ENCODE assay signal across 24 mouse cellular contexts in genomic region chr2:76434224-76434623, GRCm38 (mm10). TPM values are rescaled to one million over a fixed set of nuclear protein-coding genes. Genes with fewer than 3 reads are reported as not detected.
DNase-seq lines count a peak whose midpoint lies in the region; ATAC-seq and TF ChIP-seq lines count a peak whose summit lies in the region.
"Had no signal": no experiment of that assay in that cellular context is flagged by ENCODE, and none has a peak within 500 bp of the region (broad histone marks: within the 10 kb centered on the region; RNA-seq: fewer than 3 reads in every experiment).

No protein-coding gene starts in this region.

- H3K36me3 ChIP-seq in kidney, embryonic 14.5 days (ENCODE audit: control insufficient read depth, insufficient read depth, low read length) = no peaks in the 10 kb centered on the region
- H3K36me3 ChIP-seq in kidney, postnatal 0 days (ENCODE audit: insufficient read depth, low read length) = no peaks in the 10 kb centered on the region
- H3K36me3 ChIP-seq in lung, embryonic 16.5 days (ENCODE audit: control insufficient read depth, insufficient read depth, low read length) = no peaks in the 10 kb centered on the region
- no peaks in the 10 kb centered on the region for H3K36me3 ChIP-seq in hindbrain, embryonic 16.5 days (ENCODE audit: control insufficient read depth, insufficient read depth, low read length)
- H3K36me3 ChIP-seq: embryonic facial prominence, embryonic 12.5 days; heart, embryonic 15.5 days; limb, embryonic 10.5 days; lung, embryonic 15.5 days; neural tube, embryonic 15.5 days had no signal

- H3K27me3 ChIP-seq in kidney, embryonic 14.5 days (ENCODE audit: control insufficient read depth, insufficient read depth, low read length) = no peaks in the 10 kb centered on the region
- H3K27me3 ChIP-seq in kidney, postnatal 0 days (ENCODE audit: insufficient read depth, low read length) = no peaks in the 10 kb centered on the region
- H3K27me3 ChIP-seq in lung, embryonic 16.5 days (ENCODE audit: control insufficient read depth, insufficient read depth, low read depth, low read length) = no peaks in the 10 kb centered on the region
- H3K27me3 ChIP-seq in hindbrain, embryonic 16.5 days (replicated peaks; ENCODE audit: control insufficient read depth, insufficient read depth, low read length) = no peaks in the 10 kb centered on the region
- H3K27me3 ChIP-seq: CH12.LX; embryonic facial prominence, embryonic 12.5 days; forebrain, embryonic 13.5 days; heart, embryonic 15.5 days; lung, embryonic 15.5 days; neural tube, embryonic 15.5 days had no signal

- WGBS in kidney, embryonic 14.5 days = 64% methylated on average over 7 of the region's 7 CpGs
- WGBS in kidney, postnatal 0 days = 48% methylated on average over 7 of the region's 7 CpGs
- 45% methylated on average over 7 of the region's 7 CpGs for WGBS in lung, embryonic 16.5 days
- 81% methylated on average over 7 of the region's 7 CpGs for WGBS in hindbrain, embryonic 16.5 days

- no peak overlapping the region for H3K9ac ChIP-seq in kidney, embryonic 14.5 days (ENCODE audit: low read depth, low read length)
- no peak overlapping the region for H3K9ac ChIP-seq in kidney, postnatal 0 days (ENCODE audit: low read depth, low read length)
- H3K9ac ChIP-seq in lung, embryonic 16.5 days (ENCODE audit: low read length) = no peak overlapping the region
- no peak overlapping the region for H3K9ac ChIP-seq in hindbrain, embryonic 16.5 days (ENCODE audit: low read depth, low read length)
- H3K9ac ChIP-seq: embryonic facial prominence, embryonic 12.5 days; forebrain, embryonic 13.5 days; heart, embryonic 15.5 days; lung, embryonic 15.5 days; neural tube, embryonic 15.5 days had no signal

- TF ChIP-seq CTCF in kidney, postnatal 0 days (IDR thresholded peaks at IDR 0.05; ENCODE audit: low read depth) = no peak

- DNase-seq in kidney, adult 11 months = peak; percentile 90
- peak; percentile 39 for DNase-seq in kidney, postnatal 0 days (ENCODE audit: low spot score)
- peak; percentile 83 for DNase-seq in yolk sac, embryonic 10.5 days (ENCODE audit: low spot score)
- no peak for DNase-seq in adrenal gland, adult 8-10 months
- DNase-seq in right cerebral cortex, postnatal 4 days = no peak
- DNase-seq: cerebellum, adult 8-10 months; heart, adult 18-20 months; heart, postnatal 4 days; right cerebral cortex, postnatal 14 days; thymus, adult 2 months had no signal

- H3K4me3 ChIP-seq in kidney, embryonic 14.5 days (ENCODE audit: low read length) = no peak overlapping the region
- H3K4me3 ChIP-seq in kidney, postnatal 0 days (replicated peaks; ENCODE audit: low read depth, low read length) = no peak overlapping the region
- no peak overlapping the region for H3K4me3 ChIP-seq in lung, embryonic 16.5 days (ENCODE audit: low read length)
- no peak overlapping the region for H3K4me3 ChIP-seq in hindbrain, embryonic 16.5 days (ENCODE audit: low read length)
- H3K4me3 ChIP-seq: embryonic facial prominence, embryonic 12.5 days; erythroblast, embryonic 14.5 days; forebrain, embryonic 13.5 days; heart, embryonic 15.5 days; limb, embryonic 10.5 days; lung, embryonic 15.5 days; neural tube, embryonic 15.5 days had no signal

- no peak overlapping the region for H3K4me2 ChIP-seq in kidney, embryonic 14.5 days (replicated peaks; ENCODE audit: low read depth, low read length)
- H3K4me2 ChIP-seq in kidney, postnatal 0 days (ENCODE audit: low read length) = no peak overlapping the region
- H3K4me2 ChIP-seq in lung, embryonic 16.5 days (ENCODE audit: low read depth, low read length) = no peak overlapping the region
- no peak overlapping the region for H3K4me2 ChIP-seq in hindbrain, embryonic 16.5 days (ENCODE audit: low read length)
- H3K4me2 ChIP-seq: embryonic facial prominence, embryonic 12.5 days; forebrain, embryonic 13.5 days; heart, embryonic 15.5 days; lung, embryonic 15.5 days; neural tube, embryonic 15.5 days had no signal

- H3K27ac ChIP-seq in kidney, embryonic 14.5 days (ENCODE audit: low read depth, low read length) = no peak overlapping the region
- peak overlapping the region; percentile 60; the same call in 1 of the 2 replicates for H3K27ac ChIP-seq in kidney, postnatal 0 days
- no peak overlapping the region for H3K27ac ChIP-seq in lung, embryonic 16.5 days (ENCODE audit: low read length)
- H3K27ac ChIP-seq in hindbrain, embryonic 16.5 days (ENCODE audit: low read depth, low read length) = no peak overlapping the region
- H3K27ac ChIP-seq: embryonic facial prominence, embryonic 12.5 days; forebrain, embryonic 13.5 days; heart, embryonic 15.5 days; hindbrain, postnatal 0 days; limb, embryonic 10.5 days; lung, embryonic 15.5 days; neural tube, embryonic 15.5 days had no signal

- no peak for ATAC-seq in kidney, embryonic 14.5 days (ENCODE audit: low FRiP score, low TSS enrichment)
- peak; percentile 83 for ATAC-seq in kidney, postnatal 0 days (replicated peaks; ENCODE audit: low FRiP score, low read depth)
- peak; percentile 43; the same call in 1 of the 2 replicates for ATAC-seq in lung, embryonic 16.5 days (ENCODE audit: low read depth)
- ATAC-seq in hindbrain, embryonic 16.5 days = no peak
- ATAC-seq: forebrain, embryonic 13.5 days; hindbrain, postnatal 0 days; midbrain, embryonic 16.5 days had no signal

- H3K9me3 ChIP-seq in kidney, embryonic 14.5 days (ENCODE audit: control insufficient read depth, low read length) = no peaks in the 10 kb centered on the region
- H3K9me3 ChIP-seq in kidney, postnatal 0 days (replicated peaks; ENCODE audit: low read length) = no peaks in the 10 kb centered on the region
- H3K9me3 ChIP-seq in lung, embryonic 16.5 days (ENCODE audit: control insufficient read depth, low read length) = no peaks in the 10 kb centered on the region
- no peaks in the 10 kb centered on the region for H3K9me3 ChIP-seq in hindbrain, embryonic 16.5 days (ENCODE audit: control insufficient read depth, low read length)
- H3K9me3 ChIP-seq: embryonic facial prominence, embryonic 12.5 days; forebrain, embryonic 13.5 days; heart, embryonic 15.5 days; limb, embryonic 10.5 days; lung, embryonic 15.5 days; neural tube, embryonic 15.5 days had no signal

- H3K4me1 ChIP-seq in kidney, embryonic 14.5 days (ENCODE audit: control insufficient read depth, insufficient read depth, low read length) = 0 out of 2 replicates have a peak, but pooled peaks cover 4% of the 10 kb centered on the region
- H3K4me1 ChIP-seq in kidney, postnatal 0 days (replicated peaks; ENCODE audit: insufficient read depth, low read length) = peaks cover 3% of the 10 kb centered on the region; the same call in 1 of the 2 replicates
- H3K4me1 ChIP-seq in lung, embryonic 16.5 days (replicated peaks; ENCODE audit: control insufficient read depth, insufficient read depth, low read length) = 0 out of 2 replicates have a peak, but pooled peaks cover 2% of the 10 kb centered on the region
- peaks cover 4% of the 10 kb centered on the region for H3K4me1 ChIP-seq in hindbrain, embryonic 16.5 days (ENCODE audit: control insufficient read depth, insufficient read depth, low read depth, low read length)

RNA-seq across cellular contexts. Expression of gene Osbpl6, which starts 27.9 kb away (rescaled TPM):
- polyA plus RNA-seq in kidney, embryonic 14.5 days (2014; fragmentation: Nextera tagmentation; extraction: Ambion mirVana) = 13.2 and 17.5 TPM in 2 replicates
- polyA plus RNA-seq in kidney, postnatal 0 days (2015; fragmentation: Nextera tagmentation; extraction: Ambion mirVana) = 19.4 and 20.5 TPM in 2 replicates
- 20.9 and 24.1 TPM in 2 replicates for polyA plus RNA-seq in lung, embryonic 16.5 days (2015; fragmentation: Nextera tagmentation; extraction: Ambion mirVana)
- 22.8 and 27.5 TPM in 2 replicates for polyA plus RNA-seq in hindbrain, embryonic 16.5 days (2015; fragmentation: Nextera tagmentation; extraction: Ambion mirVana)
- 10 to 100 TPM; 25.8 to 37.9 (median 27.9) TPM for total RNA-seq in adrenal gland, adult 8-10 months (2022)
- total RNA-seq: MEL had no signal
- polyA plus RNA-seq: erythroblast, embryonic 14.5 days had no signal

Comparison
In these comparisons a context has a peak if more than half of its experiments do, and no peak if none do; other contexts are left out.
1. ATAC-seq: peak in kidney, postnatal 0 days (single experiment) and lung, embryonic 16.5 days (single experiment); none in kidney, embryonic 14.5 days (single experiment) and hindbrain, embryonic 16.5 days (single experiment).
2. DNase-seq: peak in kidney, adult 11 months (single experiment), kidney, postnatal 0 days (single experiment) and yolk sac, embryonic 10.5 days (single experiment); none in adrenal gland, adult 8-10 months (single experiment) and right cerebral cortex, postnatal 4 days (single experiment).